Comparison of ENCODE assay signal across 22 mouse cellular contexts in the genomic region with DNA sequence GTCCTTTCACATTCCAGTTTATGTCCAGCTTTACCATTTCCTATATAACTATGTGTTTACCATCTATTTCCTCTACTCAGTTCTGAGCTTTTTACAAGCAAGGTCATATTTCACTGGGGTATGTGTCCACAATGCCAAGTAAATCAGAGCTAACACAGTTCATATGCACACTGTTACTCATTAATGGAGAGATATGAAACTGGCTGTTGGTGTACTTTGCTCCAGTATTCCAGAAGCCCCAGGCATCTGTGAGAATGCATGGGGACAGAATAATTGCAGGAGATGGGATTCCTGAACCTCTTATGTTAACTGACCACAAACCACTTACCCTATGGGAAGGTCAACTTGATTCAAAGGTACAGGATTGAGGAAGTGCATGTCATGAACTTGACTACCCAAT.
DNase-seq lines count a peak whose midpoint lies in the region; ATAC-seq and TF ChIP-seq lines count a peak whose summit lies in the region.
"Had no signal": no experiment of that assay in that cellular context is flagged by ENCODE, and none has a peak within 500 bp of the region (broad histone marks: within the 10 kb centered on the region; RNA-seq: fewer than 3 reads in every experiment).

No protein-coding gene starts in this region.

- no peak overlapping the region for H3K4me3 ChIP-seq in kidney, embryonic 14.5 days (ENCODE audit: low read length)
- H3K4me3 ChIP-seq in intestine, embryonic 15.5 days (replicated peaks): no peak overlapping the region
- H3K4me3 ChIP-seq in intestine, postnatal 0 days (ENCODE audit: low read depth, low read length): no peak overlapping the region
- H3K4me3 ChIP-seq: embryonic facial prominence, embryonic 12.5 days; embryonic facial prominence, embryonic 15.5 days; gastrocnemius, adult 2 months; hindbrain, embryonic 12.5 days had no signal

- H3K27ac ChIP-seq in kidney, embryonic 14.5 days (ENCODE audit: low read depth, low read length): no peak overlapping the region
- no peak overlapping the region for H3K27ac ChIP-seq in intestine, embryonic 15.5 days
- H3K27ac ChIP-seq in intestine, postnatal 0 days (ENCODE audit: low read depth, low read length): no peak overlapping the region
- H3K27ac ChIP-seq: embryonic facial prominence, embryonic 12.5 days; embryonic facial prominence, embryonic 15.5 days; gastrocnemius, adult 2 months; hindbrain, embryonic 12.5 days had no signal

- H3K9ac ChIP-seq in kidney, embryonic 14.5 days (ENCODE audit: low read depth, low read length): no peak overlapping the region
- H3K9ac ChIP-seq in intestine, embryonic 15.5 days: no peak overlapping the region
- no peak overlapping the region for H3K9ac ChIP-seq in intestine, postnatal 0 days (ENCODE audit: low read depth, low read length)
- H3K9ac ChIP-seq: embryonic facial prominence, embryonic 12.5 days; embryonic facial prominence, embryonic 15.5 days; forebrain, postnatal 0 days; hindbrain, embryonic 12.5 days had no signal

- DNase-seq in kidney, postnatal 14 days: peak; percentile 1
- DNase-seq in layer of hippocampus, postnatal 14 days (ENCODE audit: low spot score in 2 of 2): no peak
- DNase-seq: adrenal gland, adult 8-10 months; adrenal gland, postnatal 25 days; cerebellum, adult 18-20 months; cerebellum, adult 9-10 months; cerebellum, postnatal 14 days; forebrain, postnatal 0 days; gastrocnemius, adult 2 months; gastrocnemius, postnatal 14 days; heart, adult 11 months had no signal

- no peaks in the 10 kb centered on the region for H3K36me3 ChIP-seq in kidney, embryonic 14.5 days (ENCODE audit: control insufficient read depth, insufficient read depth, low read length)
- H3K36me3 ChIP-seq in intestine, embryonic 15.5 days: no peaks in the 10 kb centered on the region
- H3K36me3 ChIP-seq in intestine, postnatal 0 days (ENCODE audit: control insufficient read depth, insufficient read depth): no peaks in the 10 kb centered on the region
- H3K36me3 ChIP-seq: embryonic facial prominence, embryonic 12.5 days; embryonic facial prominence, embryonic 15.5 days; hindbrain, embryonic 12.5 days had no signal

- H3K4me1 ChIP-seq in kidney, embryonic 14.5 days (ENCODE audit: control insufficient read depth, insufficient read depth, low read length): no peaks in the 10 kb centered on the region
- H3K4me1 ChIP-seq in intestine, embryonic 15.5 days (replicated peaks): no peaks in the 10 kb centered on the region
- no peaks in the 10 kb centered on the region for H3K4me1 ChIP-seq in intestine, postnatal 0 days (replicated peaks; ENCODE audit: control insufficient read depth, insufficient read depth, low read length)
- H3K4me1 ChIP-seq: embryonic facial prominence, embryonic 12.5 days; embryonic facial prominence, embryonic 15.5 days; hindbrain, embryonic 12.5 days had no signal

- no peak for TF ChIP-seq CTCF in intestine, postnatal 0 days (IDR thresholded peaks at IDR 0.05; ENCODE audit: low read depth)

- no peak for ATAC-seq in kidney, embryonic 14.5 days (ENCODE audit: low FRiP score, low TSS enrichment)
- peak; percentile 88 for ATAC-seq in intestine, embryonic 15.5 days
- peak; percentile 88 for ATAC-seq in intestine, postnatal 0 days
- no peak for ATAC-seq in activated CD4-positive, CD25-positive, alpha-beta regulatory T cell, adult 4 months
- ATAC-seq: CD4-positive, CD25-positive, alpha-beta regulatory T cell, adult 4 months; forebrain, embryonic 14.5 days; forebrain, postnatal 0 days; hindbrain, embryonic 16.5 days had no signal

- no peak overlapping the region for H3K4me2 ChIP-seq in kidney, embryonic 14.5 days (replicated peaks; ENCODE audit: low read depth, low read length)
- H3K4me2 ChIP-seq in intestine, embryonic 15.5 days (replicated peaks): no peak overlapping the region
- H3K4me2 ChIP-seq in intestine, postnatal 0 days (replicated peaks; ENCODE audit: low read depth): no peak overlapping the region
- H3K4me2 ChIP-seq: embryonic facial prominence, embryonic 12.5 days; embryonic facial prominence, embryonic 15.5 days; heart, embryonic 11.5 days; hindbrain, embryonic 12.5 days had no signal

- no peaks in the 10 kb centered on the region for H3K9me3 ChIP-seq in kidney, embryonic 14.5 days (ENCODE audit: control insufficient read depth, low read length)
- no peaks in the 10 kb centered on the region for H3K9me3 ChIP-seq in intestine, embryonic 15.5 days
- H3K9me3 ChIP-seq in intestine, postnatal 0 days (ENCODE audit: control insufficient read depth): no peaks in the 10 kb centered on the region
- H3K9me3 ChIP-seq: embryonic facial prominence, embryonic 12.5 days; embryonic facial prominence, embryonic 15.5 days; hindbrain, embryonic 12.5 days had no signal

- H3K27me3 ChIP-seq in kidney, embryonic 14.5 days (ENCODE audit: control insufficient read depth, insufficient read depth, low read length): no peaks in the 10 kb centered on the region
- no peaks in the 10 kb centered on the region for H3K27me3 ChIP-seq in intestine, embryonic 15.5 days (replicated peaks)
- H3K27me3 ChIP-seq in intestine, postnatal 0 days (replicated peaks; ENCODE audit: control insufficient read depth, insufficient read depth, low read length): no peaks in the 10 kb centered on the region
- H3K27me3 ChIP-seq: embryonic facial prominence, embryonic 12.5 days; embryonic facial prominence, embryonic 15.5 days; hindbrain, embryonic 12.5 days had no signal

Comparison
In these comparisons a context has a peak if more than half of its experiments do, and no peak if none do; other contexts are left out.
1. ATAC-seq: peak in intestine, embryonic 15.5 days (single experiment) and intestine, postnatal 0 days (single experiment); none in kidney, embryonic 14.5 days (single experiment) and activated CD4-positive, CD25-positive, alpha-beta regulatory T cell, adult 4 months (single experiment).